Mouse (Mus musculus): ENCODE measurements around the gene Gm20388.

Gene Gm20388

GRCm38 (mm10) chr8:120015916-120016315 lies 105.3 kb downstream of the Gm20388 start:
- DNase-seq = no peak

DNA sequence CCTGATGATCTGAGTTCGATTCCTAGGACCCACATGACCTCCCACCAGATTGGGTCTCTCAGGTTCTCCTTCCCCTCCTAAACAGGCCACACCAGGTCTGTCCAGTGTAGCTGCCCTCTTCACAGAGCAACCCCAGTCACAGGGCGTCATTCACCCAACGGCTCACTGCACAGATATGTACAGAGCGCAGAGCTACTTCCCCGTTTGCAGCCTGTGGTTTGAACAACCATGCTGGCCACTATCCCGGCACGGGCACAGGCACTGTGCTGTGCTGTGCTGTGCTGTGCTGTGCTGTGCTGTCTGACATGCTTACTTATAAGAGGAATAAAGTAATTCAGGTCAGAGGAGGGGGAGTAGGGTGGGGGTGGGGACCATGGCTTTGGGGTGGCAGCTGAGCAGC lies 105.8 kb downstream of the Gm20388 start:
- no peak for DNase-seq

DNA sequence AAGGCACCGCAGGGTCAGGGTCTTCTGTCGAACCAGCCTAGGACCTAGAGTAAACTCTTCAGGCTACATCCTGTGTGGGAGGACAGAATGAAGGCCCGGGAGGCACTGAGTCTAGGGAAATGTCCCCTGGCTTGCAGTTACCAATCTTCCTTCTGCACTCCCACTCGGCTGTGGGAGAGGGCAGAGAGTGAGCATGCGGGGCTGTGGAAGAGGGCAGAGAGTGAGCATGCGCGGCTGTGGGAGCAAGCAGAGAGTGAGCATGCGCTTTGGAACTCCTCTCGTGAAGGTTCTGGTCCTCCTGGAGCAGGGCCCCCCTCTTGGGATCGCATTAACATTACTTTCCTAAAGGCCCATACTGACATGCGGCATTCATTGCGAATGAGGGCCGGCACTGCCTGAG lies 106.7 kb downstream of the Gm20388 start:
- DNase-seq = no peak

DNA sequence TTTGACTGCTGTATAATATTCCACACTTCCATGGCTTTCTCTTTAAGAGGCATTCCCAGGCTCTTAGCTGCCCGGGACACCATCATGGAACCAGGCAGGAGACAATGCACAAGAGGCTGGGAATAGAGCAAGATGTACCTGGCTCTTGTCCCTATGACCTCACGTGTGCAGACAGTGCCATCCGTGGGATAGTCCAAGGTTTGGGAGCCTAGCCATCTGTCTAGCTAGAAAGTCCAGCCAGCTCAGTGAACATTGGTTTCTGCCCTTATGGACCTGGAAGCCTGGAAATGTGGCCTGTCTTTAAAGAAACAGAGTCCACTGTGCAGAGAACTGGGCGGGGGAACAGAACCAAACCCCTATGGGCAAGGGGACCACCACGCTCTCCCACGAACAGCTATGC lies 107.1 kb downstream of the Gm20388 start:
- no peak for DNase-seq

DNA sequence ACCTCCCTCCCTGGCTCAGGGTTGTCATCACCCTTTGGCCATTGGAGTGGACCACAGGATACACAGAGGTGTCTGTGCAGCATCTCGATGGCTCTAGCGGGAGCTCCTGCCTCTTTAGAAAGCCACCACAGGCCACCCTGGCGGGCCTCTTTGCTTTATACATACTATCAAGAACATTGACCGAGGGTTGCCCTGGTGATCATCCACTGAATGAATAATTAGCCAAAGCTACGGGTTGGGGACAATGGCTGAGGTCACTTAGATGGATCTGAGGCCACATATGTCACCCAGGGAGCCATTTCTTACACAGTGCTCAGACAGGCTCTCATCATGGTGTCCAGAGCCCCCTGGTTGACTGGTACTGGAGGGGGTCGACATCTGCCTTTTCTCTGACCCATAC lies 107.7 kb downstream of the Gm20388 start:
- no peak for DNase-seq

DNA sequence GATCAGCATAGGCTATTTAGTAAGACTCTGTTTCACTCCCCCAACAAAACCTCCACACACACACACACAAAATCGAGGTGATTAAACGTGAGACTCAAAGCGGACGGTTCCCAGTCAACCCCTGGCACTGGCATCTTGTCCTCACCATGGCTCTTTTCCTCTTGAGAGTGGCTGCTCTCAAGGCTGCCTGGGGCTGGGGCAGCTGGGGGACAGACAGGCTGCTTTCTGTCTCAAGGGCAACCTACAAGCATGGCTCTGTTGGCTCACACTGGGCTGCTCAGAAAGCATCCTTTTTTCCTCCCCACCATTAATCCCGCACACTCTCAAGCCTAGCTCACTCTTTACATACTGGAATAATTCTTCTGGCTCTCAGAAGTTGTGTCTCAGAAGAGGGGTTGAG lies 108.7 kb downstream of the Gm20388 start:
- no peak for DNase-seq

GRCm38 (mm10) chr8:120020298-120020697 lies 109.7 kb downstream of the Gm20388 start:
- DNase-seq = no peak

GRCm38 (mm10) chr8:120026199-120026598 lies 115.6 kb downstream of the Gm20388 start:
- no peak for DNase-seq

DNA sequence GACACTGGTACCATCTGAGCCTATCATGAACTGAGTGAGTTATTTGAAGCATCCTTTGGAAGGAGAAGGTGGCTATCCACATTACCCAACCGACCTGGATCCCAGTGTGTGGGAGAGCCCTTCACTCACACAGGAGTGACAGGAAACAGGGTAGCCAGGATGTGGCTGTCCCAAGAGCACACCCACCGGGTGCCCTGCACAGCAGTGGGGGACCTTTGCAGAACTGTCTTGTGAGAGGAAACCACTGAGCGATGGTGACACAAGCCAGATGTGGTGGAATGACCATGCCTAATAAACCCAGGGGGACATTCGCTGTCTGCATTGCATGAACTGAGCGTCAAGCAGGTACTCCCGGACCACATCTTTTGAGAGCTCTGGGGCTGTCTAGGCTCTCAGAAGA lies 116.3 kb downstream of the Gm20388 start:
- no peak for DNase-seq

- DNase-seq = no peak
These were observed 119.8 kb downstream of the Gm20388 start for GRCm38 (mm10) chr8:120030447-120030846.

GRCm38 (mm10) chr8:120032549-120033208 lies 122.0 kb downstream of the Gm20388 start:
- DNase-seq = no peak

GRCm38 (mm10) chr8:120034471-120034870 lies 123.8 kb downstream of the Gm20388 start:
- DNase-seq = no peak

GRCm38 (mm10) chr8:120036111-120036510 lies 125.5 kb downstream of the Gm20388 start:
- DNase-seq = no peak

DNA sequence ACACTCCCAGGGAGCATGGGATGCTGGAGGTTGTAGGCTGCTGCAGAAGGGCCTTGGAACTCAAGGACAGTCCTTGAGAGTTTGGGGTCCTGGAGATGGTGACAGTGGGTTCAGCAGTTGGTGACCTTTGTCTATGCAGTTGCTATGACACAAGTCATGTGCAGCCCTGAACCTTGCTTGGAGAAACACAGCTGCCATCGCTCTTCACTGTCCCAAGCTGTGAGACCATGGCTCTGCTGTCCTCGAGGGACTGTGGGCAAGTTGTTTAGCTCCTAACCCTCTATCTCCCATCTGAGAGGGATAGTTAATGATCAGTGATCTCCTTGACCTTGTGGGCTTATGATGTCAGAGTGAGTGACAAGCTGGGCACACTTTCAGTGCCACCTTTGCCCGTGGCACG lies 125.9 kb downstream of the Gm20388 start:
- no peak for DNase-seq

- no peak for DNase-seq
These were observed 126.6 kb downstream of the Gm20388 start for GRCm38 (mm10) chr8:120037199-120037598.

- DNase-seq = no peak
These were observed 127.0 kb downstream of the Gm20388 start for GRCm38 (mm10) chr8:120037611-120038010.

GRCm38 (mm10) chr8:120038741-120039140 lies 128.1 kb downstream of the Gm20388 start:
- DNase-seq = no peak

- no peak for DNase-seq
These were observed 128.8 kb downstream of the Gm20388 start for GRCm38 (mm10) chr8:120039313-120039919.

DNA sequence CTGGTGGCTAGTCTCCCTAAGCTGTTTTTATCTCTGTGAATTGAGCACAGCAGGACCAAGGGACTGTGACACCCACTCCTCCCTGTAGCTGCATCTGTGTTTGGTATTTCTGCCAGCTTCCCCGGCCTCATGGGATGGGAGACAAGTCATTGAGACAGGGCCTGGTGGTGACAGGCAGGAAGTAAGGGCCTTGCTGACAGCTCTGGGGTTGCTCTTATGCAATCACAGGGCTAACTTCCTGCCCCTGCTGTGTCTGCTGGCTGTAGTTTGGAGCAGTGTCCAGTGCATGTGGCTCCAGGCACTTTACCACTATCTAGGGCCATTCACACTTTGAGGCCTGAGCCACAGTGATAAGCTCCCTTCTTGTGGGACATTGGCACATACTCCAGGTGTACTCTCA lies 130.2 kb downstream of the Gm20388 start:
- peak; percentile 42 for DNase-seq

DNA sequence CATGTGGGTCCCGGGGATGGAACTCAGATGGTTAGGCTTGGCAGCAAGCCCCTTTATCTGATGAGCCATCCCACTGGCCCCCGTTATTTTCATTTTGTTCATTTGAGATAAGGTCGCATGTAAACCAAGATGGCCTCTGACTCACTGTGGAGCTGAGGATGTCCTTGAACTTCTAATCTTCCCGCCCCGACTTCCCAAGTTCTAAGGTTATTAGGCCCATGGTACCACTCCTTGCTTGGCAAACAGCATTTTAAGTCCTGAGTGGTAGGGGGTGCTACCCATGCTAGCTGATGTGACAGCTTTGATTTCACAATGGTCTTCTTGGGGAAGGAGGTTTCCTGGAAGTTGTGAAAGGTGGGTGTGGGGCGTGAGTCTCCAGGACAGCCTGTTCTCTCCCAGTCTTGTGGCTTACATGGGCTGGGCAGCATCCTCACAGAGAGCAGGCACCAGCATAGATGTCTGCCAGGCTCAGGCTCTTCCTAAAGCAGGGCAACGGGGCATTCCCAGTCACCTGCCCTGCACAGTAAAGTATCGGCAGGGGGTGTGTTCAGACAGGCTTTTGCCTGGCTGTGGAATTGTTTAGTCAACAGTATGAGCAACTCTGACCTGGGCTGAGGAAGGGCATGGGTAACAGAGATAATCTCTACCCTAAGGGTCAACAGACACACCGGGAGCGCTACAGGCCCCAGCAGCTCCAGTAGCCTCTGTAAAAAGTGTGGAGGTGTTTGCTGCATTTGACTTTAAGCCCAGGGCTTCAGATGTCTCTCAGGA lies 132.1 kb downstream of the Gm20388 start:
- peak; percentile 18 for DNase-seq

- no peak for DNase-seq
These were observed 134.3 kb downstream of the Gm20388 start for GRCm38 (mm10) chr8:120044907-120045306.

DNA sequence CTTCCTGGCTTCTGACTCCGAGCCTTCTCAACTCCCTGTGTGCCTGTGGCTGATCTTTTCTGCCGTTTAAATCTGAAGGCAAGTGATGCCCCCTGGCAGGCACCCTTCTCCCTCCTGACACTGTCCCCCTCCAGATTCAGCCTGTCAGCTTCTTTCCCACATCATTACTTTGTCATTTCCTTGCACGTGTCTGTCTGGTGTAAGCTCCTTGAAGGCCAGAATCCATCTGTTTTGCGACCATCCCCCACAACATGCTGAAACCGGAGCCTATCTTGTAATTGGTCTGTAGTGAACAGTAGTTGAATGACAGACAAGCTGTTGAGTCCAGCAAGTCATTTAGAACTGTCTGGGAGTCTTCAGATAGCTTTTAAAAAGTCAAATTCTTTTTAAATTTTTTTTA lies 134.8 kb downstream of the Gm20388 start:
- DNase-seq = no peak

GRCm38 (mm10) chr8:120046258-120047020 lies 135.8 kb downstream of the Gm20388 start:
- DNase-seq = no peak

Data from liver (tissue).